Mouse (Mus musculus): ENCODE results near the gene Rgs7.

The Rgs7 gene

DNA sequence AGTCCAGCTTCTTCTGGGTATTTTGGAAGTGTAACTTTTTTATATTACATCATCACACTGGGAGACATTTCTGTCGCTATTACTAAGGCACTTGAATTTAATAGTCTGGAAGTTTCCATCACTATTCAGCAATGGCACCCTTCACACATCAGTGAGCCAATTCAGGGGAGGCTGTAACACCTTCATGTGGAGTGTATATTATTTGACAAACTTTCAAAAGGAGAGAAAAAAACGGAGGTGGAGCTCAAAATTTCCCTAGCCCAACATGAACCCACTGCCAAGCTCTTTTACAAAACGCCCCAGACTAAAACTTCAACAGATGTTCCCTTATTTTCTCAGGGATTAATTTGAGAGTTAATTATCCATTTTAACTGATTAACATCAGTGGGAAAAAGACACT, 191.9 kb downstream of the Rgs7 start:
- DNase-seq, result no peak

DNA sequence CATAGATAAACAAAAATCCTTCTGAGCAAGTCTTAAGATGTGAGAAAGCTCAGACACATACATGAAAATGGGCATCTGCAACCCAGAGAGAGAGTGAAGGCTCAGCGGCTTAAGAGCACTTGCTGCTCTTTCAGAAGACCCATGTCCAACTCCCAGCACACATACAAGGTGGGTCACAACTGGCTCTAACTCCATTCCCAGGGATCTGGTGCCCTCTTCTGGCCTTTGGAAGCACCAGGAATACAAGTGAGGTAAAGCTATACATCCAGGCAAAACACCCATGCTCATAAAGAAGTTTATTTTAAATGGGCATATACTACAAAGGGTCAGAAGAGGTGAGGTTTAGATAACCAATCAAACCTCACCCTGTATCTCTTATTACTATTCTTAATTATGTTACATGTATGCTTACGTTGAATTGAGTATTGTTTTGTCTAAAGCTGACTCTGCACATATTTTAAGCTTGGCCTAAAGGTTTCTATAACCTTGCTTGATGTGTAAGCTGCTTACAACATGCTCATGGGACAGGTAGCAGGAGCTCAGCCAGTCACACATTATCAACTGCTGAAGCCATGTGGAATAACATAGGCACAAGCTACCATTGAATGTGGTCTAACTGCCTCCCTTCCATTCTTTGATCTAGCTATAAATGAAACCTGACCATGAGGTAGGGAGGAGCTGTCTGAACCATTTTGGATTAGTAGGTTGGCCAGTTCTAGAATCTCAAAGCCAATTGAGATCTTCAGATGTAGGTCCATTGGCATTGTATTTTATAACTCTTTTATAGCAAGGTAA, 192.5 kb downstream of the Rgs7 start:
- DNase-seq, result no peak

DNA sequence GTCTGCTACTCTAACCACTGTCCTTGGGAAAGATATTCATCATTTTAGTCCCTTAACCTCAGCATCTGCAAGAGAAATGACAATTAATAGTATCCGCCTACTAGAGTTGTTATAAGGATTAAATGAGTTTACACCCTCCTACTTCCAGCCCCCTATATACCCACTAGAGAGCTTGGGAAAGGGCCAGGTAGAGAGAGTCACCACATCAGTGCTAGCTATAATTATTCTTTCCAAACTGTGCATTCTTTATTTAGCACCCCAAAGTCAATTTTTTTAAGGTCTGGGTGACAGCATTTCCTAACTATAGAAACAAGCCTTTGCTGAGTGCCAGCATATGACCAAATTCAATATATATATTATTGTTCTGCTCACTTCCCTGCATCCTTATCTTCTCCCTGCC, 195.4 kb downstream of the Rgs7 start:
- no peak for DNase-seq

DNA sequence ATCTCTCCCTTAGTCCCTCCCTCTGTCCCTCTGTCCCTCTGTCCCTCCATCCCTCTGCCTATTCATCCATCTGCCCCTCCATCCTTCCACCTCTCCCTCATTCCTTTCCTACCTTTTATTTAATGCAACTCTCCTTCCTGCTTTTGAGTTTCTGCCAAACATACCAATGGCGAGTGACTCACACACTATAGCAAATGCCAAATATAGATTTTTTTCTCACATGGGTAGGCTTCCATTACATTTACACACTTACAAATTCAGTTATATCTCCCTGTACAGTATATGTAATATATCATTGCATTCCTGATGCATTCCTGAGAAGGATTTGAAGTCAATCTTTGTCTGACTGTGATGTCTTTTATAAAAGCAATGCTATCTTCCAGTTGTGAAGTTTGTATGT, 202.2 kb downstream of the Rgs7 start:
- no peak for DNase-seq

GRCm38 (mm10) chr1:175262341-175262740, 230.0 kb downstream of the Rgs7 start:
- no peak for DNase-seq

DNA sequence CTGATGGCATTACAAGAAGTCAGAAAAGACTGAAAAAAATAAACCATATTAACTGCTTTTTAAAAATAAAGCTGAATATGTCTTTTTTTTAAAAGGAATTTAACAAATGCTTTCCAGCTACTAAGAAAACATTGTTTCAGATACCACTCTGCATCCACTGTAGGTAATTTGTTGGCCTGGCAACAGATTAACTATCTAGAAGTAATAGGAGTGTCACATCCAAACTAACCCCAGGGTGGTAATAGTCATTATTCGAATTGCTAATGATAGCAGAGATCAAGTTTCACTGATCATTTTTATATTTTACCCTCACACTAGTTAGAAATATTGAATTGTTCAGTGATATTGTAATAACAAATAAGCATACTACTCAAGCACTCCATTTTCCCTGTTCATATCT, 232.9 kb downstream of the Rgs7 start:
- DNase-seq, result no peak

DNA sequence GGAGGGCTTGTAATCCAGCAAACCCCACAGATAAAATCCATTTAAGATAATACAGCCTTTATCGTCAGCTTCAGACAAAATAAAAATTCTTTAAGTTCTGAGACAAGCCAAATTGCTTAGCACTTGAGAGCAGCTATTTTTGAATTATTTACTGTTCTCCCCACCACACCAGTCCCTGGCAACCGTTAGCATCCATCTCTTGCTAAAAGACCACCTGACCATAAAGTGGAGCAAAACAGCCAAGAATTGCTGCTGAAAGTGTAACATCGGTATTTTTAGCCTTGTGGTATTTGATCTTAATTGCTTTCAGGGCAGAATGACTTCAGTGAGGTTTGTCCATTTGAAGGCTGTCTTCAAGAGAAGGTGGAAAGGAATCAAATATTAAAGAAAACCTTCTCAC, 237.1 kb downstream of the Rgs7 start:
- no peak for DNase-seq

DNA sequence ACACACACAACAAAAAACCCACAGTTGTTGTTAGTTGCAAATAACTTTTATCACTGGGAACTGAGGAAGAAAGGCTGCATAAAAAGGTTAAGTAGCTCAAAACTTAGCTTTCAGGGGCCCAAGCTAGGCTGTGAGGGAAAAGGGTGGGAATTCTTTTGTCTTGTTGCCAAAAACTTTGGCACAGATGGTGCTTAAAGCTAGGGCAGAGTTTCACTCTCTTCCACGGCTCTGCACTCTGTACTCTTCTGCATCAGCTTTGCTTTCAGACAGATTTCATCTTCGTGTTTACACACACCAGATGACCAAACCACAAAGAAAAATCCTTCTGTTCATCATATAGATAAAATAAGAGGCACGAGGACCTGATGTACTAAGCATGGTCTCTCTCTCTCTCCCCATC, 237.6 kb downstream of the Rgs7 start:
- DNase-seq, result no peak

GRCm38 (mm10) chr1:175242135-175242534, 250.2 kb downstream of the Rgs7 start:
- peak; percentile 22 for DNase-seq

GRCm38 (mm10) chr1:175240137-175240536, 252.2 kb downstream of the Rgs7 start:
- no peak for DNase-seq

- no peak for DNase-seq
Measured at GRCm38 (mm10) chr1:175221593-175222500, 270.5 kb downstream of the Rgs7 start.

DNA sequence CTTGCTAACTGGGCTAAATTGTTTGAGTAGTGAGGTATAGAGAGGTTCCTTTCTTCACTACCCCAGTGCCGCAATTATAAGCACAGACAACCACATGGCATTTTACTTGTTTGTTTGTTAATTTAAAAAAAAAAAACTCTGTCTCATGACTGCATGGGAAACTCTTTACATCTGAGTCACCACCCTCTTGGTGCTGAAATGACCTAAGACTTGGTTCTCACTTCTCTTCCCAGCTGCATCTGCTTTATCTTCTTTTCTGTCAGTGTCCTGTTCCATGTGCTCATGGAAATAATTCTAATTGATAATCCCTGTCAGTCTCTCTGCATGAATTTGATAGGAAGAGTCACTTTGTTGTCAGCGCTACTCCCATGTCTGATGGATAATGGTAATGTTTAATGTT, 272.7 kb downstream of the Rgs7 start:
- no peak for DNase-seq

DNA sequence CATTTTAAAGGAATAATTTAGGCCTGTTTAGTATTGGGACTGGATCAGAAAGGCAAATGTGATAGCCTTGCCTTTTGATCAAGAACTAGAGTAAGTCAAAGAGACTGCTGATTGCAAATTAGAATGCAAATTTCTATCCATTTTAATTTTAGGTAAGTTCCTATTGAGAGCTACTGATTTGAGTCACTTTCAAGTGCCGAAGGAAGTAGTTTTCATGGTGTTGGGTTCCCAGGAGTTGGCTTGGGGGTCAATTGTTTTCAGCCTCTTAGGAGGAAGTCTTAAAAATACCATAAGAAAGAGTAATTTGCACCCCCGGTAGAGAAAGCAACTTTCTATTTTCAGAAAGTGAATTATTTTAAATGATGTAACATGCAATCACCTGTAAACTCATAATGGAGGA, 285.3 kb downstream of the Rgs7 start:
- DNase-seq, result no peak

DNA sequence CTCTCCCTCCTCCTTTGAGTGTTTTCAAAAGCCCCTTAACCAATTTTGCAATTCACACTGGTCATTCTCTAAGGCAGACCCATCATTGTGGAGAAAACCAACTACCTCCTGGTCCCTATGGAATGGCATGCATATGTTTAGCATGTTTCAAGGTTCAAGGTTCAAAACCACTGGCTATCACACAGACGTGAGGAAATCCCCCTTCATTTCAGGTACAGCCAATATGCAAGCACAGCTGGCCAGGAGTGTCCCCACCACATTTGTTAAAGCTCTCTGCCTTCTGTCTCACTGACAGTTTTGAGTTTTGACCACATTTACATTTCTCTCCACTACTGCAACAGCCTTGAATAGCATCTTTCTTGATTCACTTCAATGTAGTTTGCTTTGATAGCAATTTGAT, 286.7 kb downstream of the Rgs7 start:
- DNase-seq, result no peak

GRCm38 (mm10) chr1:175203544-175203943, 288.8 kb downstream of the Rgs7 start:
- DNase-seq, result no peak

GRCm38 (mm10) chr1:175202902-175203301, 289.4 kb downstream of the Rgs7 start:
- DNase-seq, result no peak

DNA sequence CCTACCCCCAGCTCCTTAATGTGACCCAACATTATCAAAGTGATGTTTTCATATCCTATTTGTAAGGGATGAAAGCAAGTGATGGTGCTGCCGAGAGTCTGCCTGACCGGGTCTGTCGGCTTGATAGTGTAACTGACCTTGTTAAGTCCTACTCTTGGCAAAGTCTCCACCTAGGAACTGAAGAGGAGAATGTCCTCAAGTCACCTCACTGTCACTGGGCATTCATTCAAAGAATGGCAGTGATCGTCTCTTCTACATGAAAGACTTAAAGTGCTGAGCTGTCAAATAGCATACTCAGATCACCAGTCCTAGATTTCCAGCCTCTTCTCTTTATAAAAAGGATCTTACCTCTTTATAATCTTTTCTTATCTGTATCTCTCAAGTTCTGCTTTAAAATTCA, 293.4 kb downstream of the Rgs7 start:
- no peak for DNase-seq

DNA sequence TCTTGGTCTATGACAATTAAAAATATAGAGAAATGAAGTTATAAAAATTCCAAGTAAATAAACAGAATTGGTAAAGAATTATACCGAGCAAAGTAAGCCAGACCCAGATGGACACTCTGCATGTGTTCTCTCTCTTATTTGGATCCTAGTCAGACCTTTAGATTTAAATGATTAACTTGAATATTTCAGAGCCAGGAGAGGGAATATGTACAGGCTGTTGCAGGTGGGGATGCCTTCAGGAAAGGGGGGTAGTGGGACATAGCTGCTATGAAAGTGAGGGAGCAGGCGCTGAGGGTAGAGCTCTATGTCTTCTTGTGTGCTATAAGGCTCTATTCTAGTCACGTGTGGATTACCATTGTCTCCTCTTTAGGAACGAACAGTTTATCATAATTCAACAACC, 296.5 kb downstream of the Rgs7 start:
- DNase-seq, result peak; percentile 37

DNA sequence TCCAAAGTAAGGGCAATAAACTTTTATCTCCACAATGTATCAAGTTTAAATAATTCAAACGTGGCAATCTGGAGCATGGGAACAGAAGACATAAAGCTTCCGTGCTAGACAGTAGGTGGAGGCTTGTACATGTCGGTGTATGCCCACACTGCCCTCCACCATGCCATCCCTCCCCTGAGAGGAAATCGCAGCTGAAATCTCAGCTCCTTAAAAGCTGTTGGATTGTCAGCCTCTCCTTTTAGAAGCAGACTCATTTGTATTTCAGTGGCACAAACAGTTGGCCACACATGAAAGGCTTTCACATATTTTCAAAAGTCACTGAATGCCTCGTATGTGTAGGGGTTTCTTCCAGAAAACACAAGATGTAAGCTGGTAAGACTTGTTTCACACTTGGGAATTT, 304.1 kb downstream of the Rgs7 start:
- no peak for DNase-seq

DNA sequence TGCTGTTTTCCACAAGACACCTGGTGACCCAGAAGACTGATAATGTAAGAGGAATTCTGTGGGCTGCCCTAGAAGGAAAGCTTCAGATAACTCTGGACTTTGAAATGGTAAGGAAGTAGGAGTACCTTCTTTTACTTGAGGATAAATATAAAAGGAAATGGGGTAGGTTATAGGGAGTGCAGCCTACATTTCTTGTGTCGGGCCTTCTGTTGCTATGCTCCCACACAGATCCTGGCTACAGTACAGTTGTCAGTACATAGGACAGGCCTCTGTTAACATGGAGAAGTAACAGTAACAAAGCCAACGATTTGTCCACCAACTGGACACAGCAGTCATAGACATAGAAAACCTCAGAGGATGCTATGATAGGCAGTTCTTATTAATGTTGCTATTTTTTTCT, 307.1 kb downstream of the Rgs7 start:
- no peak for DNase-seq

DNA sequence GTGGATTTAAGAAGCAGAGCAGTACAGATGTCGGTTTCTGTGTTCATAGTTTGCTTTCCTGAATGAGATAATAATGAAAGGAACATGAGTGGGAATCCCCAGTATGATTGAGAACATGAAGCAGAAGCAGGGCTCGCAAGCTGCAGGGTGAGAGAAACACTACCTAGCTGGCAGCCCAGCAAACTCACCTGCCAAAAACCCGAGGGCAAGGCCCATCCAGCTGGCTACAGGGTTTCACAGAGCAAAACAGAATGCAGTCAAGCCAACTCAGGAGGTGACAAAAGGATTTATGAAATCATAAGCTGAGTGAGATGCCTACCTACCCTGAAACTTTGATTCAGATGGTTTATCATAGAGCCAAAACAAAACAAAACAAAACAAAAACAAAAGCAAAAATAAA, 307.6 kb downstream of the Rgs7 start:
- DNase-seq, result peak; percentile 77

DNA sequence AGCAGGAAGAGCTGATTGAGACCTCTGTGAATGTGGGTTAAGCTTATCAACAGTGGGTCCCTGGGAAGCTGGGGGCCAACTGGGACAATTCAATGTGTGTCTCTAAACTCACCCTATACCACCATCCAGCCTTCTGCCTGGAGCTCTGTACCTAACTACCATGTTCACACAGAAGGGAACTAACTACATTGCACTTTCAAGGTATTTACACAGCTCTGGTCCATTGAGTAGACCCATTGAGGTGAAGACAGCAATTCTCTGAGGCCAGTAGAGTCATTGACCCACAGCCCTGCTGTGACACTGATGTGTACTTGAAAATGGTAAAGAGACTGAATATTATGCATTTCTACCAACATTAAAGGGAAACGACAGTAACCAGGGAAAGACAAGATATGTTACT, 313.6 kb downstream of the Rgs7 start:
- no peak for DNase-seq

DNA sequence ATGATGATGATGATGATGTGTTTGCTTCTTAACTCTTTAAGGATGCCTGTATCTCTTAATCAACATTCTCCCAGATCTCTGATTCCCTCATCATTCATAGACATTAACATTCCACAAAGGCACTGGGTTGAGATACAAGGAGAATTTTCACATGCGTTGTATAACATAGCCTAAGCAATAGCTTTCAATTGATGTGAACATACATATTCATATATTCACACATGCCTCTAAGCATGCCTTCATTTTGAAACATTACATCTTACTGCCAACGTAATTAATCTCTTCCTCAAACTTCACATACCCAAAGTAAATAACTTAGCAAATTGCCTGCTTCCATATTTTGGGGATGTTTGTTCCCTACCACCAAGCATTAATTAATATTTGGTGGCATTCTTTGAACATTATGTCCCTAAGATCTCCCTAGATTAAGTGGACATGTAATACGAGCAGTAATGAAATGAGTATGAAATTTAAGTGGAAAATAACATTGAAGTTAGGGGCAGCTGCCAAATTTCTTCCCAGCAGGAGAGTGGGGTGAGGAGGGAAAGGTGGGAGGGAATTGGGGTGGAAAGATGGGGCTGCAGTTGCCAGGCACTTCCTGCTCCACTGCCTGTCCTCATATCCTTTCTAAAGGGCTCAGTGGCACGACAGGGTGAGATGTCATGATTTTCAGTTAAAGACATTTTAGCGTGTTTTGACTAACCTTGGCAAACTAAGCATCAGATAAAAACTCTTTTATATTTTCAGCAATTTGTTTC, 317.2 kb downstream of the Rgs7 start:
- DNase-seq, result no peak

DNA sequence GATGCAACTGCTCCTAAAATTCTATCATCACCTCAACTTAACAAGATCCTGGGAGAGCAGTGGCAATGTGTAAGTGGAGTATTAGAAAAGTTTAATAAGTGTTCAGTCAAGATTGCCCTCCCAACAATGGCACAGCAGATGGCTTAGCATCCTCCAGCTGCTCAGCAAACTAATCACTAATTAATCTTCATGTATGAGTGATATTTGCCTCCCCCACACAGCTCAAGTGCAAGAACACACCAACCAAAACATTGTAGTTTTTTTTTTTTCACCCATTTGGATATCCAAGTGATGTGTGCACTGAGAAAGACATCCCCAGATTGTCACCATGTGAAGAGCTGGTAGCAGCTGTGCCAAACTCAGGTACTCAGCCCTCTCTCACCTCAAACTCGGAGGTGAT, 336.8 kb downstream of the Rgs7 start:
- DNase-seq, result no peak

Measured in cerebellum, adult 8-10 months (tissue).